Mouse (Mus musculus) CD8-positive naive resting alpha-beta T cell, adult 2 months (primary cell): ENCODE data around the gene Tmem106a.
A peak's percentile ranks its signal among the peaks of the same experiment; 100 is the strongest.

Experiments
- DNase-seq, 2 experiments: peaks; one replicate each; pipeline ENCODE4 v3.0.0; 2022; ENCODE audit warnings: low read depth in 2 of 2, low spot score in 2 of 2

The Tmem106a gene

DNA sequence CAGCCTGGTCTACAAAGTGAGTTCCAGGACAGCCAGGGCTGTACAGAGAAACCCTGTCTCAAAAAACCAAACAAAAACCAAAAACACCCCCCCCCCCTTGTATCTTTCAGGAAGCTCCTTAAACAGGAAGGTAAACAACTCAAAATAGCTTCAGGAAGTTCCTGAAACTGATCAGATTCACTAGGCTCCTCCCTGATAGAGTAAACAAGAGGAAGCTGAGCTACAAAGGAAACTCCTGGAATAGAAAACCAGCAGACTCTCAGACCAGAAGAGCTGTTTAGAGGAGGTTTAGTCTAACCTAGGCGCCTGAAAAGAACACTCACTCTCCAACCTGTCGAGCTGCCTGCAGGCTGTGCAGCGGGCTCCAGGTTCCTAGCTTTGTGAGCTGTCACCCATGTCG lies 57.7 kb downstream of the Tmem106a start:
- no peak for DNase-seq

GRCm38 (mm10) chr11:101640857-101641709 lies 59.0 kb downstream of the Tmem106a start:
- DNase-seq: peak; percentile 63 to 70
